Mouse (Mus musculus): ENCODE measurements around the gene Selenoo.
A peak's percentile ranks its signal among the peaks of the same experiment; 100 is the strongest.

Gene Selenoo

GRCm38 (mm10) chr15:89125351-89125750, 36.5 kb downstream of the Selenoo start:
- DNase-seq (ENCODE audit: extremely low read depth, low read depth), result no peak

- no peak for DNase-seq (ENCODE audit: extremely low read depth, low read depth)
Observed at GRCm38 (mm10) chr15:89126622-89127021, 37.7 kb downstream of the Selenoo start.

GRCm38 (mm10) chr15:89127364-89127940, 38.6 kb downstream of the Selenoo start:
- DNase-seq (ENCODE audit: extremely low read depth, low read depth), result no peak

GRCm38 (mm10) chr15:89128382-89129350, 39.8 kb downstream of the Selenoo start, which contains the start of gene Hdac10:
TSS of gene Hdac10 (minus strand) at chr15:89128700.
- DNase-seq (ENCODE audit: extremely low read depth, low read depth), result peak; percentile 71

- no peak for DNase-seq (ENCODE audit: extremely low read depth, low read depth)
Observed at GRCm38 (mm10) chr15:89130245-89130644, 41.4 kb downstream of the Selenoo start.

GRCm38 (mm10) chr15:89131316-89131715, 42.4 kb downstream of the Selenoo start:
- DNase-seq (ENCODE audit: extremely low read depth, low read depth), result no peak

GRCm38 (mm10) chr15:89136461-89137155, 47.7 kb downstream of the Selenoo start:
- DNase-seq (ENCODE audit: extremely low read depth, low read depth), result no peak

GRCm38 (mm10) chr15:89137378-89138045, 48.6 kb downstream of the Selenoo start:
- no peak for DNase-seq (ENCODE audit: extremely low read depth, low read depth)

GRCm38 (mm10) chr15:89138046-89138405, 49.1 kb downstream of the Selenoo start:
- no peak for DNase-seq (ENCODE audit: extremely low read depth, low read depth)

GRCm38 (mm10) chr15:89138531-89138930, 49.6 kb downstream of the Selenoo start:
- no peak for DNase-seq (ENCODE audit: extremely low read depth, low read depth)

- DNase-seq (ENCODE audit: extremely low read depth, low read depth), result no peak
Observed at GRCm38 (mm10) chr15:89140048-89140658, 51.3 kb downstream of the Selenoo start.

GRCm38 (mm10) chr15:89140659-89141252, 51.9 kb downstream of the Selenoo start, which contains the start of gene Mapk12:
TSS of gene Mapk12 (minus strand) at chr15:89140703.
- DNase-seq (ENCODE audit: extremely low read depth, low read depth), result no peak

- DNase-seq (ENCODE audit: extremely low read depth, low read depth), result no peak
Observed at GRCm38 (mm10) chr15:89141443-89141842, 52.6 kb downstream of the Selenoo start.

- no peak for DNase-seq (ENCODE audit: extremely low read depth, low read depth)
Observed at GRCm38 (mm10) chr15:89141905-89142304, 53.0 kb downstream of the Selenoo start.

GRCm38 (mm10) chr15:89143134-89143533, 54.2 kb downstream of the Selenoo start:
- no peak for DNase-seq (ENCODE audit: extremely low read depth, low read depth)

- no peak for DNase-seq (ENCODE audit: extremely low read depth, low read depth)
Observed at GRCm38 (mm10) chr15:89144965-89145364, 56.1 kb downstream of the Selenoo start.

GRCm38 (mm10) chr15:89145813-89146350, 57.0 kb downstream of the Selenoo start:
- no peak for DNase-seq (ENCODE audit: extremely low read depth, low read depth)

- no peak for DNase-seq (ENCODE audit: extremely low read depth, low read depth)
Observed at GRCm38 (mm10) chr15:89146537-89146936, 57.7 kb downstream of the Selenoo start.

GRCm38 (mm10) chr15:89147024-89147423, 58.1 kb downstream of the Selenoo start:
- no peak for DNase-seq (ENCODE audit: extremely low read depth, low read depth)

GRCm38 (mm10) chr15:89147456-89147855, 58.6 kb downstream of the Selenoo start:
- DNase-seq (ENCODE audit: extremely low read depth, low read depth), result no peak
